Mouse (Mus musculus) embryonic facial prominence, embryonic 10.5 days (tissue): ENCODE data around the gene Plcd3. TPM values are rescaled to one million over a fixed set of nuclear protein-coding genes. Genes with fewer than 3 reads are reported as not detected.

Source experiments
- DNase-seq: peaks from one replicate; pipeline ENCODE4 v3.0.0-alpha.2; 2017; ENCODE audit warnings: low spot score
- H3K27ac ChIP-seq: fragments of 300-500 bp; sonication (generic); replicated peaks from 2 replicates; pipeline ENCODE4 v1.5.1; 2016; ENCODE audit warnings: mild to moderate bottlenecking
- H3K27me3 ChIP-seq: fragments of 300-500 bp; sonication (generic); replicated peaks from 2 replicates; pipeline ENCODE4 v1.6.1; 2016; ENCODE audit warnings: low read depth, mild to moderate bottlenecking; ENCODE audit not compliant: poor library complexity, severe bottlenecking
- H3K36me3 ChIP-seq: fragments of 300-500 bp; sonication (generic); replicated peaks from 2 replicates; pipeline ENCODE4 v1.6.1; 2016; ENCODE audit warnings: mild to moderate bottlenecking, moderate library complexity
- H3K4me1 ChIP-seq: fragments of 300-500 bp; sonication (generic); 2 replicates; pipeline ENCODE4 v1.6.1; 2016
- H3K4me3 ChIP-seq: fragments of 300-500 bp; sonication (generic); 2 replicates; pipeline ENCODE4 v1.5.1; 2016; ENCODE audit warnings: mild to moderate bottlenecking, moderate library complexity
- H3K9me3 ChIP-seq: fragments of 300-500 bp; sonication (generic); 2 replicates; pipeline ENCODE4 v1.6.1; 2016; ENCODE audit warnings: mild to moderate bottlenecking
- WGBS: fragments of 180-500 bp; shearing (Covaris S2); methylation state at CpG from one replicate; pipeline ENCODE4 v1.1.7; 2016; 5-methylcytosine and 5-hydroxymethylcytosine counted together
- polyA plus RNA-seq: library from polyadenylated mRNA; unstranded; fragments of >200 nt; fragmentation: Nextera tagmentation; extraction: Ambion mirVana; gene quantifications from 2 replicates; pipeline ENCODE4 v1.2.1, GENCODE M21; 2016

The Plcd3 gene
- polyA plus RNA-seq, 1 experiment from 2014 or later, result 2.6 TPM

DNA sequence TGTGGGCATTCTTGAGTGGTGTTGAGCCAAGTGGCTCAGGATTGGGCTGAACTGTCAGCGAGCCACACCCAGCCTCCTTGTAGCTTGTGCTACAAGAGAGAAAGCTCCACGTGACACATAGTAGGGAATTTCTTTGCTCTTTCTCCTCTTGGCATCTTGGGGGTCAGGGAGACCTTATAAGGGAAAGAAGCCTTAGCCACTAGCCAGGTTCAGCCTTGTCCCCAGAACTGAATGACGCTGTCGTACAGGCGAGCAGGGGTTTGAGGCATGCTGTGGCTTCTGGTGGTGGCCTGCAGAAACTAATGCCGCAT, 34.5 kb downstream of the Plcd3 start:
- Histone ChIP-seq H3K4me1 (no peaks in the 10 kb centered on the region), H3K9me3 (no peaks in the 10 kb centered on the region), H3K27me3 (no peaks in the 10 kb centered on the region), H3K36me3 (peaks cover 93% of the 10 kb centered on the region), H3K27ac (no peak overlapping the region), H3K4me3 (no peak overlapping the region)
- no peak for DNase-seq
- 95% methylated on average over 6 of the region's 6 CpGs for WGBS

GRCm38 (mm10) chr11:103066191-103067050, 35.0 kb downstream of the Plcd3 start:
- Histone ChIP-seq H3K36me3 (peaks cover 97% of the 10 kb centered on the region), H3K4me1 (no peaks in the 10 kb centered on the region), H3K9me3 (no peaks in the 10 kb centered on the region), H3K4me3 (no peak overlapping the region), H3K27me3 (no peaks in the 10 kb centered on the region), H3K27ac (no peak overlapping the region)
- 94% methylated on average over 14 of the region's 14 CpGs for WGBS
- DNase-seq, result no peak

DNA sequence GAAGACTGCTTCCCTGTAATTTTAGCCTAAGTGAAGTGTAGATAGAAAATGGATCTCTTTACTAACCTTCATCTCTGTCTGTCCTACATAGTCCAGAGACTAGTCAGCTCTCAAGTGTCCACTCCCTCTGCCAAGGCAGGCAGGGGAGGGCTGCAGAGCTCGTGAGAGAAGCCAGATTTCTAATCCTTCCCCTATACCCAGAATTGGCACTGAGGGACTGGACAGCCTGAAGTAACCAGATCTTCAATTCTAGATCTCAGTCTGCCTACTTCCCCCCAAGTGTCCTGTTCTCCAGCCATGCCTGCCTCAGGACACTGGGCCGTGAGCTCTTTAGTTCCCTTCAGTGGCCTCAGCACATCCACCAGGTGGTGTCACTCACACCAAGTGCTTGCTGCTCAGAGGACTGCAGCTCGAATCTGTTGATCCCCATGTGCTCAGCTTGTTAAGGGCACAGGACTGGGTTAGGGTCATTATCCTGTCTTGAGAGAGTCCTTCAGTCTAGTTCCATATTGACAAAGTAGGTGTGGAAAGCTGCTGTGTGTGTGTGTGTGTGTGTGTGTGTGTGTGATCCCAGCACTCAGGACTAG, 42.9 kb downstream of the Plcd3 start:
- no peak overlapping the region for H3K4me3 ChIP-seq
- WGBS, result 79% methylated on average over 3 of the region's 3 CpGs
- no peaks in the 10 kb centered on the region for H3K4me1 ChIP-seq
- no peaks in the 10 kb centered on the region for H3K27me3 ChIP-seq
- no peak overlapping the region for H3K27ac ChIP-seq
- no peak for DNase-seq
- no peaks in the 10 kb centered on the region for H3K9me3 ChIP-seq
- peaks cover 96% of the 10 kb centered on the region for H3K36me3 ChIP-seq

DNA sequence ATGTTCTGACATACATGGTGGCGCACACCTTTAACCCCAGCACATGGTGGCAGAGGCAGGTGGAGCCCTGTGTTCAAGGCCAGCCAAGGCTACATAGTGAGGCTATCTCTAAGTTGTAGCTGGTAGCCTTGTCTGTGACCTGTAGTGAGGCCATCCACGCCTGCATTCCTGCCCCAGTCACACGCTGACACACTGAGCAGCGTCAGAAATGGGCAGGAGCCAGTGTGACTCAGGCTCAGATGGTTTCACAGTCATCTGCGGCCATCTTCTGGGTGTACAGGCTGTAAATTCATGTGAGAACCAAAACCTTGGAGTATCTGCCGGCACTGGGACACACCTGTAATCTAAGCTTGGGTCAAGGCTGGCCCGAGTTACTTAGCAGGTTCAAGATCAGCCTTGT, 44.8 kb downstream of the Plcd3 start:
- Histone ChIP-seq H3K4me1 (no peaks in the 10 kb centered on the region), H3K9me3 (no peaks in the 10 kb centered on the region), H3K36me3 (peaks cover 98% of the 10 kb centered on the region), H3K4me3 (no peak overlapping the region), H3K27ac (no peak overlapping the region), H3K27me3 (no peaks in the 10 kb centered on the region)
- DNase-seq, result no peak
- WGBS, result 93% methylated on average over 7 of the region's 7 CpGs

- Histone ChIP-seq H3K4me1 (no peaks in the 10 kb centered on the region), H3K27me3 (no peaks in the 10 kb centered on the region), H3K9me3 (no peaks in the 10 kb centered on the region), H3K4me3 (no peak overlapping the region), H3K36me3 (peaks cover 98% of the 10 kb centered on the region), H3K27ac (no peak overlapping the region)
- peak; percentile 68 for DNase-seq
- 48% methylated on average over 6 of the region's 6 CpGs for WGBS
These were observed 46.7 kb downstream of the Plcd3 start for GRCm38 (mm10) chr11:103054798-103055197.

DNA sequence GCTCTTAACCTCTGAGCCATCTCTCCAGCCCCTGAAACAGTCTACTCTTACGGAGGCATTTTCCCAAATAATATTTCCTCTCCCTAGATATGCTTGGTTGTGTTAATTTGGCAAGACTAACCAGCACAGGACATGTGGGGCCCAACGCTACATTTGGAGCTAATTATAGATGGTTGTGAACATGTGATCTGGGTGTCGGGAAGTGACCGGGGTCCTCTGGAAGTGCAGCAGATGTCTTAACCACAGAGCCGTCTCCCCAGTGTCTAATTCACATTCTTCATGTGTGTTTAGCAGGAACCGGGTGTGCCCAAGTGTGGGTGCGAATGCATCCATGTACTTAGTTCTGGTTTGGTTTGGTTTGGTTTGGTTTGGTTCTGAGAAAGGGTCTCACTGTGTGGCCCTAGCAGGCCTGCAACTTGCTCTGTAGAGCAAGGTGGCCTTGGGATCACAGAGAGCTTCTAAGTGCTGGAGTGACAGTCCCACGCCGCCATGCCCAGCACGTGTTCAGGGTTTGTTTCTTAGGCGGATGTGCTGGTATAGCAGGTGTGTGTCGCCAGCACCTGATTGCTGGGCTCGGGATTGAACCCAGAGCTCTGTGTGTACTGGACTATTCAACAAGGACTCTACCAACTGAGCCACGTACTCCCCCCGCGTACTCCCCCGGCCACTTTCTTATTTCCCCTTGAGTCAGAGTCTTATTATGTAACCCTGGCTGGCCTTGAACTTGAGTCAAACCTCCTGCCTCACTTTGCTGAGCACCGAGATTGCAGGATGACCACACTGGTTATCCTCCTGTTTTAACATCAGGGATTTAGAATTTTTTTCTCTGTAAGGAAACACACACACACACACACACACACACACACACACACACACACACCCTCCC, 48.0 kb downstream of the Plcd3 start:
- Histone ChIP-seq H3K36me3 (peaks cover 89% of the 10 kb centered on the region), H3K4me3 (no peak overlapping the region), H3K27me3 (no peaks in the 10 kb centered on the region), H3K27ac (no peak overlapping the region), H3K4me1 (no peaks in the 10 kb centered on the region), H3K9me3 (no peaks in the 10 kb centered on the region)
- no peak for DNase-seq
- WGBS, result 94% methylated on average over 18 of the region's 18 CpGs

- WGBS, result 86% methylated on average over 6 of the region's 6 CpGs
- no peak overlapping the region for H3K27ac ChIP-seq
- H3K4me1 ChIP-seq, result no peaks in the 10 kb centered on the region
- H3K9me3 ChIP-seq, result no peaks in the 10 kb centered on the region
- no peak for DNase-seq
- no peak overlapping the region for H3K4me3 ChIP-seq
- peaks cover 82% of the 10 kb centered on the region for H3K36me3 ChIP-seq
- H3K27me3 ChIP-seq, result no peaks in the 10 kb centered on the region
These were observed 49.4 kb downstream of the Plcd3 start for GRCm38 (mm10) chr11:103052078-103052477.

DNA sequence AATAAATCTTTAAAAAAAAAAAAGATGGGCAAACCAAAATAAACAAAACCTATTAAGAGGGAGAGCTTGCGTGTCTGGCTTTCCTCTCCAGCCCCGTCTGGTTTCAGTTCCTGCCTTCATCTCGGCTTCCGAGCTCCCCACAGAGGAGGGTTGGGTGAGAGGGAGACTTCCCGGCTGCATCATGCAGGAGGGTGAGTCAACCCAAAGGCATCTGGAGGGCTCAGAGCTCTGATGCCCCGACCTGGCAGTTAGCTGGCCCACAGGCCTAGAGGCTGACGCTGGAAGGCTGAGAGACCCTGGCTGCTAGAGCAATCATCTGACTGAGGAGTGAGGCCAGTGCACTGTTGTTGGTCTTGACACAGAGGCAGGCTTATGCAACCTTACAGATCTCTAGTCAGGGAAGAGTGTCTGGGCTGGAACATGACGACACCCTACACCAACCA, 50.2 kb downstream of the Plcd3 start:
- no peaks in the 10 kb centered on the region for H3K4me1 ChIP-seq
- H3K27ac ChIP-seq, result no peak overlapping the region
- H3K4me3 ChIP-seq, result no peak overlapping the region
- no peaks in the 10 kb centered on the region for H3K27me3 ChIP-seq
- 69% methylated on average over 8 of the region's 8 CpGs for WGBS
- no peaks in the 10 kb centered on the region for H3K9me3 ChIP-seq
- no peak for DNase-seq
- H3K36me3 ChIP-seq, result peaks cover 82% of the 10 kb centered on the region

DNA sequence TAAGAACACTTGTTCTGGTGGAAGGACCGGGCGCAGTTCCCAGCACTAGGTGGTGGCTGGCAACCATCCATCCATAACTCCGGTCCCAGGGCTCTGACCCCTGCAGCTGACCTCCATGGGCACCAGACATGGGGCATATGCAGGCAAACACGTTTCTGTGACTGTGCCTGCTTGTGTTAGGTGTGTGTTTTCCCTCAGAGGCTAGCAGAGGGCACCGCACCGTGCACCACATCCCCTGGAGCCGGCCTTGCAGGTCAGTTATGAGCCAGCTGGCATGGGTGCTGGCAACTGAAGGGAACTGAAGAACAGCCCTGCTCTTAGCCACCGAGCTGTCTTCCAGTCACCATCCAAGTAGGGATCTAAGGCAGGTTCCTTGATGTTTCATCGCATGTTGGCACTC, 51.3 kb downstream of the Plcd3 start:
- WGBS, result 92% methylated on average over 9 of the region's 9 CpGs
- H3K27ac ChIP-seq, result no peak overlapping the region
- DNase-seq, result no peak
- no peaks in the 10 kb centered on the region for H3K9me3 ChIP-seq
- no peaks in the 10 kb centered on the region for H3K4me1 ChIP-seq
- no peaks in the 10 kb centered on the region for H3K27me3 ChIP-seq
- no peak overlapping the region for H3K4me3 ChIP-seq
- peaks cover 82% of the 10 kb centered on the region for H3K36me3 ChIP-seq

DNA sequence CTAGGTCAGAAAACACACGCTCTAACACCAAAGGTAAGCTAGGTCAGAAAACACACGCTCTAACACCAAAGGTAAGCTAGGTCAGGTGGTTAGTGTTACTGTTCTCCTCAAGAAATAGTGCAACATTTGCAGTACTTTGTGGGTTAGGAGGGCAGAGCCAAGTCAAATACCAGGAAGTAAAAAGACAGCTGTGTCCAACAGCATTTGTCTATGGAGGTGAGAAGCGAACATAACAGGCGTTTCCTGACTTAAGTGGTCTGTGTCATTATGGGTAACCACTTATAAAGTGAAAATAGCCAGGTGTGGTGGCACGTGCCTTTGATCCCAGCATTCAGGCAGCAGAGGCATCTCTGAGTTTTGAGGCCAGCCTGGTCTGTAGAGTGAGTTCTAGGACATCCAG, 51.8 kb downstream of the Plcd3 start:
- H3K4me1 ChIP-seq, result no peaks in the 10 kb centered on the region
- DNase-seq, result no peak
- no peaks in the 10 kb centered on the region for H3K9me3 ChIP-seq
- no peak overlapping the region for H3K4me3 ChIP-seq
- H3K27ac ChIP-seq, result no peak overlapping the region
- WGBS, result 91% methylated on average over 5 of the region's 5 CpGs
- no peaks in the 10 kb centered on the region for H3K27me3 ChIP-seq
- peaks cover 83% of the 10 kb centered on the region for H3K36me3 ChIP-seq

GRCm38 (mm10) chr11:103046286-103046685, 55.2 kb downstream of the Plcd3 start:
- Histone ChIP-seq H3K27me3 (no peaks in the 10 kb centered on the region), H3K9me3 (no peaks in the 10 kb centered on the region), H3K27ac (no peak overlapping the region), H3K36me3 (peaks cover 80% of the 10 kb centered on the region), H3K4me1 (no peaks in the 10 kb centered on the region), H3K4me3 (no peak overlapping the region)
- 44% methylated on average over 8 of the region's 8 CpGs for WGBS
- no peak for DNase-seq

GRCm38 (mm10) chr11:103043982-103044381, 57.5 kb downstream of the Plcd3 start:
- WGBS, result 98% methylated on average over 3 of the region's 3 CpGs

More at GRCm38 (mm10) chr11:103043982-103044381, 57.5 kb downstream of the Plcd3 start:
- Histone ChIP-seq H3K27ac (no peak overlapping the region), H3K4me1 (no peaks in the 10 kb centered on the region), H3K36me3 (peaks cover 71% of the 10 kb centered on the region), H3K9me3 (no peaks in the 10 kb centered on the region), H3K27me3 (no peaks in the 10 kb centered on the region), H3K4me3 (no peak overlapping the region)
- no peak for DNase-seq
